Mouse (Mus musculus) ES-E14 (cell line): ENCODE results near the gene Pfdn4. TPM values are rescaled to one million over a fixed set of nuclear protein-coding genes. Genes with fewer than 3 reads are reported as not detected.

Experiments used
- DNase-seq: peaks from one replicate; pipeline ENCODE4 v3.0.0-alpha.2; 2013; ENCODE audit warnings: low read depth, low spot score
- H3K27ac ChIP-seq: 2 replicates; pipeline ENCODE4 v1.5.1; 2012; ENCODE audit warnings: low read depth, mild to moderate bottlenecking, low read length, moderate library complexity, mixed read lengths; ENCODE audit not compliant: poor library complexity, insufficient read depth, severe bottlenecking
- H3K36me3 ChIP-seq: 2 replicates; pipeline ENCODE4 v1.6.1; 2012; ENCODE audit warnings: mild to moderate bottlenecking, low read length, moderate library complexity, mixed read lengths; ENCODE audit not compliant: control insufficient read depth, poor library complexity, insufficient read depth, severe bottlenecking
- H3K4me1 ChIP-seq, 2 experiments: fragments of 150-350 bp in 1 of 2; sonication (generic) in 1 of 2; 2 replicates each; pipeline ENCODE4 v1.6.1; 2012; ENCODE audit warnings: low read length in 2 of 2, mild to moderate bottlenecking in 1 of 2, mixed read lengths in 1 of 2; ENCODE audit not compliant: control insufficient read depth in 2 of 2, insufficient read depth in 2 of 2, poor library complexity in 1 of 2
- H3K4me3 ChIP-seq, 2 experiments: fragments of 150-350 bp in 1 of 2; sonication (generic) in 1 of 2; 2 replicates each; pipeline ENCODE4 v1.5.1; 2012; ENCODE audit warnings: low read length in 2 of 2, low read depth in 1 of 2, mild to moderate bottlenecking in 1 of 2, mixed read lengths in 1 of 2; ENCODE audit not compliant: insufficient read depth in 1 of 2, poor library complexity in 1 of 2, severe bottlenecking in 1 of 2
- H3K9ac ChIP-seq: 2 replicates; pipeline ENCODE4 v1.6.1; 2012; ENCODE audit warnings: low read depth, mild to moderate bottlenecking, low read length, mixed read lengths; ENCODE audit not compliant: poor library complexity, insufficient read depth, severe bottlenecking
- H3K9me3 ChIP-seq: fragments of 150-350 bp; sonication (generic); 2 replicates; pipeline ENCODE4 v1.6.1; 2012; ENCODE audit warnings: low read depth, mild to moderate bottlenecking, low read length; ENCODE audit not compliant: control insufficient read depth, insufficient read depth
- CHD2 ChIP-seq: IDR thresholded peaks from 2 replicates; pipeline ENCODE4 v1.6.1; 2014; ENCODE audit warnings: mild to moderate bottlenecking, low read depth, low read length, inconsistent platforms
- HCFC1 ChIP-seq: IDR thresholded peaks from 2 replicates; pipeline ENCODE4 v1.6.1; 2012; ENCODE audit warnings: low read length, inconsistent platforms, borderline replicate concordance; ENCODE audit not compliant: insufficient read depth
- MAFK ChIP-seq: IDR thresholded peaks from 2 replicates; pipeline ENCODE4 v1.6.1; 2014; ENCODE audit warnings: mild to moderate bottlenecking, low read depth, low read length, inconsistent platforms; ENCODE audit not compliant: insufficient read depth
- ZC3H11A ChIP-seq: IDR thresholded peaks from 2 replicates; pipeline ENCODE4 v1.6.1; 2012; ENCODE audit warnings: low read depth, mild to moderate bottlenecking, inconsistent platforms, low read length, borderline replicate concordance
- ZNF384 ChIP-seq: IDR thresholded peaks from 2 replicates; pipeline ENCODE4 v1.6.1; 2012; ENCODE audit warnings: low read depth, low read length, inconsistent platforms
- in situ Hi-C, 2 experiments: fragments of 600-800 bp; cut with MboI; formaldehyde crosslinking; loops; one replicate each; pipeline ENCODE4 v1.15.1; 2025; ENCODE audit warnings: low sequenced_read_pairs in 2 of 2, inconsistent platforms in 1 of 2; ENCODE audit not compliant: unreplicated experiment in 2 of 2
- total RNA-seq: library from RNA; depleted of rRNA; stranded (reverse); fragments of 300-350 nt; gene quantifications from 2 replicates; pipeline ENCODE4 v1.2.3, GENCODE M21; 2012

Pfdn4 gene
- total RNA-seq, 1 experiment = 72.6 TPM

GRCm38 (mm10) chr2:170459183-170459582, 37.0 kb upstream of the Pfdn4 start:
- in situ Hi-C loops = loop anchor here in 1 of 2 experiments (10.0 kb wide), 1 partner anchor 406 kb away; no protein-coding TSS in a partner anchor

GRCm38 (mm10) chr2:170459805-170460204, 36.4 kb upstream of the Pfdn4 start:
- Histone ChIP-seq H3K36me3 (no peaks in the 10 kb centered on the region), H3K4me3 (no peak overlapping the region), H3K4me1 (peaks cover 1 to 7% of the 10 kb centered on the region in 2 experiments; a peak in 1 of 4 replicates), H3K27ac (no peak overlapping the region), H3K9me3 (no peaks in the 10 kb centered on the region), H3K9ac (no peak overlapping the region)
- TF ChIP-seq ZNF384 (no peak), MAFK (no peak), CHD2 (no peak), ZC3H11A (no peak), HCFC1 (no peak)
- no peak for DNase-seq
- in situ Hi-C loops = loop anchor here in 1 of 2 experiments (10.0 kb wide), 1 partner anchor 405 kb away; no protein-coding TSS in a partner anchor

More at GRCm38 (mm10) chr2:170459183-170459582, 37.0 kb upstream of the Pfdn4 start:
- no peak overlapping the region for H3K9ac ChIP-seq
- no peak overlapping the region for H3K4me3 ChIP-seq
- H3K36me3 ChIP-seq = no peaks in the 10 kb centered on the region
- peaks cover 1 to 7% of the 10 kb centered on the region in 2 experiments; a peak in 1 of 4 replicates for H3K4me1 ChIP-seq
- no peak overlapping the region for H3K27ac ChIP-seq
- no peaks in the 10 kb centered on the region for H3K9me3 ChIP-seq
- no peak for TF ChIP-seq CHD2
- DNase-seq = no peak

- TF ChIP-seq ZC3H11A (no peak), HCFC1 (no peak), ZNF384 (no peak), CHD2 (no peak), MAFK (no peak)
- peaks cover 1 to 7% of the 10 kb centered on the region in 2 experiments; a peak in 1 of 4 replicates for H3K4me1 ChIP-seq
- no peak overlapping the region for H3K27ac ChIP-seq
- H3K4me3 ChIP-seq = no peak overlapping the region
- H3K9ac ChIP-seq = no peak overlapping the region
- in situ Hi-C loops = no loop called here
- DNase-seq = no peak
- no peaks in the 10 kb centered on the region for H3K9me3 ChIP-seq
- H3K36me3 ChIP-seq = no peaks in the 10 kb centered on the region
These were observed 34.6 kb upstream of the Pfdn4 start for GRCm38 (mm10) chr2:170461652-170462051.

GRCm38 (mm10) chr2:170464817-170465216, 31.4 kb upstream of the Pfdn4 start:
- no peak for DNase-seq
- no peak overlapping the region for H3K27ac ChIP-seq
- no peak for TF ChIP-seq MAFK
- TF ChIP-seq ZNF384 = no peak
- TF ChIP-seq HCFC1 = no peak
- TF ChIP-seq CHD2 = no peak
- H3K4me1 ChIP-seq = peaks cover 5 to 10% of the 10 kb centered on the region in 2 experiments; a peak in 3 of 4 replicates
- H3K9me3 ChIP-seq = no peaks in the 10 kb centered on the region
- in situ Hi-C loops = no loop called here
- no peak overlapping the region for H3K4me3 ChIP-seq
- H3K9ac ChIP-seq = no peak overlapping the region
- H3K36me3 ChIP-seq = no peaks in the 10 kb centered on the region

- no peaks in the 10 kb centered on the region for H3K9me3 ChIP-seq
- TF ChIP-seq MAFK (no peak), ZNF384 (no peak), ZC3H11A (no peak), HCFC1 (no peak), CHD2 (no peak)
- in situ Hi-C loops = no loop called here
- DNase-seq = peak; percentile 55
- no peaks in the 10 kb centered on the region for H3K36me3 ChIP-seq
- peaks cover 4 to 16% of the 10 kb centered on the region in 2 experiments; a peak in 3 of 4 replicates for H3K4me1 ChIP-seq
- no peak overlapping the region for H3K9ac ChIP-seq
- H3K4me3 ChIP-seq = no peak overlapping the region
- H3K27ac ChIP-seq = no peak overlapping the region
These were observed 28.2 kb upstream of the Pfdn4 start for GRCm38 (mm10) chr2:170468009-170468408.
